Mouse (Mus musculus): ENCODE data around the gene Hist2h2aa2. TPM values are rescaled to one million over a fixed set of nuclear protein-coding genes. Genes with fewer than 3 reads are reported as not detected.
"Not testable (repeated sequence)": the region's sequence is repeated elsewhere in the genome, so short reads cannot be mapped to it uniquely, and the experiment has no call there.

Gene Hist2h2aa2
- total RNA-seq, 1 experiment, result 2,531 TPM

GRCm38 (mm10) chr3:96249034-96249345, 8.9 kb upstream of the Hist2h2aa2 start:
- no peak for DNase-seq (ENCODE audit: low read depth, low spot score)
- H3K9ac ChIP-seq (ENCODE audit: insufficient read depth, low read depth, low read length, poor library complexity, severe bottlenecking), result peak overlapping the region; percentile 13; the same call in 1 of the 2 replicates
- peaks cover 2 to 4% of the 10 kb centered on the region in 2 experiments; a peak in 2 of 4 replicates for H3K4me1 ChIP-seq (ENCODE audit: control insufficient read depth in 2 of 2, insufficient read depth in 2 of 2, low read length in 2 of 2, poor library complexity in 1 of 2)
- in situ Hi-C loops (cut with MboI; ENCODE audit: low sequenced_read_pairs in 2 of 2, unreplicated experiment in 2 of 2), result no loop called here
- TF ChIP-seq ZC3H11A (IDR thresholded peaks at IDR 0.05; ENCODE audit: borderline replicate concordance, low read depth, low read length), result no peak
- TF ChIP-seq HCFC1 (IDR thresholded peaks at IDR 0.05; ENCODE audit: borderline replicate concordance, insufficient read depth, low read length), result no peak
- no peak for TF ChIP-seq MAFK (IDR thresholded peaks at IDR 0.05; ENCODE audit: insufficient read depth, low read depth, low read length)
- TF ChIP-seq CHD2 (IDR thresholded peaks at IDR 0.05; ENCODE audit: low read depth, low read length), result no peak
- TF ChIP-seq ZNF384 (IDR thresholded peaks at IDR 0.05; ENCODE audit: low read depth, low read length), result no peak
- H3K9me3 ChIP-seq (ENCODE audit: control insufficient read depth, insufficient read depth, low read depth, low read length), result no peaks in the 10 kb centered on the region
- H3K4me3 ChIP-seq (ENCODE audit: insufficient read depth in 1 of 2, low read depth in 1 of 2, low read length in 2 of 2, poor library complexity in 1 of 2, severe bottlenecking in 1 of 2), result peak overlapping the region; percentile 29 to 57; a peak in 2 of 4 replicates
- no peak overlapping the region for H3K27ac ChIP-seq (ENCODE audit: insufficient read depth, low read depth, low read length, poor library complexity, severe bottlenecking)
- H3K36me3 ChIP-seq (ENCODE audit: control insufficient read depth, insufficient read depth, low read length, poor library complexity, severe bottlenecking), result no peaks in the 10 kb centered on the region

DNA sequence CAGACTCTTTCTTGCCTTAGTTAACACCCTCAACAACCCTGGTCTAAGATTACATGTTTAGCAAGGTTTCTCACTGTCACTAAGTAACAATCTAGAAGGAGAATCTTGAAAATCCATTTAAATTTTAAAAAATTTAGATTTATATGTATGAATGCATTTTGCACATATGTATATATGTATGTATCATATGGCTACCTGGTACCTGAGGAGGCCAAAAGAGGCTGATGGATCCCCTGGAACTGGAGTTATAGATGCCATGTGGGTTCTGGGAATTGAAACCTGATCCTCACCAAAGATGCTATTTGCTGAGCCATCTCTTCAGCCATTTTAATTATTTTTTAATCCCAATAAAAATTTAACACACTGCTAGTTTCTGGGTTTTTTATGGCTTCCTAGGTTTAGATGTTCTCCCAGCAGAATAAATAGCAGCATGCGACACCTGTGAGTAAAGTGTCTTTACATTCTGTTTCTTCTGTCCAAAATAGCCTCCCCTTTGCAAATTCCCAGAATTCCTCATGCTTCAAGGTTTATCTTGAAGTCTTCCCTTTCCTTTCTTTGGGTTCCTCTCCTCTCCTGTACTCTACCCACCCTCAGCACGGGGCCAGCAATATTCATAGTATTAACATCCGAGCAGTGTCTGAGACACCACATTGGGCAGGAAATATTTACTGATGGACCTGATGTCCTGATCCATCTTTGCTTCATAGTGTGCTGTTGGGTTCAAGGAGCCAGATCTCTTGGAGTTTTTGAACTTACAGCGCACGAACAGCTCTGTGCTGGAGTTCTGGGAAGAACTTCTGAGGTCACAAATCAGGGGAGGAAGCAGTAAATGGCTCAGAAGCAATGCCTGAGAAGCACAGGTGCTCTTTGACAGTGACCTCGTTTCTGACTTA, 8.3 kb upstream of the Hist2h2aa2 start:
- DNase-seq (ENCODE audit: low read depth, low spot score), result no peak
- Histone ChIP-seq H3K36me3 (ENCODE audit: control insufficient read depth, insufficient read depth, low read length, poor library complexity, severe bottlenecking) (no peaks in the 10 kb centered on the region), H3K4me1 (ENCODE audit: control insufficient read depth in 2 of 2, insufficient read depth in 2 of 2, low read length in 2 of 2, poor library complexity in 1 of 2) (peaks cover 3 to 8% of the 10 kb centered on the region in 2 experiments; a peak in 3 of 4 replicates), H3K27ac (ENCODE audit: insufficient read depth, low read depth, low read length, poor library complexity, severe bottlenecking) (no peak overlapping the region; the same call in 1 of the 2 replicates), H3K9me3 (ENCODE audit: control insufficient read depth, insufficient read depth, low read depth, low read length) (no peaks in the 10 kb centered on the region), H3K4me3 (ENCODE audit: insufficient read depth in 1 of 2, low read depth in 1 of 2, low read length in 2 of 2, poor library complexity in 1 of 2, severe bottlenecking in 1 of 2) (peak overlapping the region; percentile 57 to 64), H3K9ac (ENCODE audit: insufficient read depth, low read depth, low read length, poor library complexity, severe bottlenecking) (peak overlapping the region; percentile 13; the same call in 1 of the 2 replicates)
- in situ Hi-C loops (cut with MboI; ENCODE audit: low sequenced_read_pairs in 2 of 2, unreplicated experiment in 2 of 2), result no loop called here
- TF ChIP-seq ZNF384 (IDR thresholded peaks at IDR 0.05; ENCODE audit: low read depth, low read length), result no peak
- no peak for TF ChIP-seq MAFK (IDR thresholded peaks at IDR 0.05; ENCODE audit: insufficient read depth, low read depth, low read length)
- no peak for TF ChIP-seq ZC3H11A (IDR thresholded peaks at IDR 0.05; ENCODE audit: borderline replicate concordance, low read depth, low read length)
- peak; percentile 45; the same call in 1 of the 2 replicates for TF ChIP-seq CHD2 (IDR thresholded peaks at IDR 0.05; ENCODE audit: low read depth, low read length)
- TF ChIP-seq HCFC1 (IDR thresholded peaks at IDR 0.05; ENCODE audit: borderline replicate concordance, insufficient read depth, low read length), result no peak

- Histone ChIP-seq H3K9me3 (ENCODE audit: control insufficient read depth, insufficient read depth, low read depth, low read length) (no peaks in the 10 kb centered on the region), H3K27ac (ENCODE audit: insufficient read depth, low read depth, low read length, poor library complexity, severe bottlenecking) (peak overlapping the region; percentile 86), H3K4me3 (ENCODE audit: insufficient read depth in 1 of 2, low read depth in 1 of 2, low read length in 2 of 2, poor library complexity in 1 of 2, severe bottlenecking in 1 of 2) (peak overlapping the region; percentile 57 to 64), H3K9ac (ENCODE audit: insufficient read depth, low read depth, low read length, poor library complexity, severe bottlenecking) (peak overlapping the region; percentile 72), H3K36me3 (ENCODE audit: control insufficient read depth, insufficient read depth, low read length, poor library complexity, severe bottlenecking) (no peaks in the 10 kb centered on the region), H3K4me1 (ENCODE audit: control insufficient read depth in 2 of 2, insufficient read depth in 2 of 2, low read length in 2 of 2, poor library complexity in 1 of 2) (peaks cover 3 to 8% of the 10 kb centered on the region in 2 experiments; a peak in 3 of 4 replicates)
- in situ Hi-C loops (cut with MboI; ENCODE audit: low sequenced_read_pairs in 2 of 2, unreplicated experiment in 2 of 2), result no loop called here
- DNase-seq (ENCODE audit: low read depth, low spot score), result no peak
- TF ChIP-seq MAFK (IDR thresholded peaks at IDR 0.05; ENCODE audit: insufficient read depth, low read depth, low read length), result no peak
- no peak for TF ChIP-seq ZC3H11A (IDR thresholded peaks at IDR 0.05; ENCODE audit: borderline replicate concordance, low read depth, low read length)
- TF ChIP-seq CHD2 (IDR thresholded peaks at IDR 0.05; ENCODE audit: low read depth, low read length), result no peak
- no peak for TF ChIP-seq ZNF384 (IDR thresholded peaks at IDR 0.05; ENCODE audit: low read depth, low read length)
- TF ChIP-seq HCFC1 (IDR thresholded peaks at IDR 0.05; ENCODE audit: borderline replicate concordance, insufficient read depth, low read length), result no peak
Measured at GRCm38 (mm10) chr3:96247356-96248140, 7.5 kb upstream of the Hist2h2aa2 start.

GRCm38 (mm10) chr3:96246427-96246856, 6.4 kb upstream of the Hist2h2aa2 start, which contains the start of gene Hist2h3c1:
Hist2h3c1 (plus strand) TSS chr3:96246685.
- Histone ChIP-seq H3K4me1 (ENCODE audit: control insufficient read depth in 2 of 2, insufficient read depth in 2 of 2, low read length in 2 of 2, poor library complexity in 1 of 2) (peaks cover 3 to 12% of the 10 kb centered on the region in 2 experiments; a peak in 3 of 4 replicates), H3K4me3 (ENCODE audit: insufficient read depth in 1 of 2, low read depth in 1 of 2, low read length in 2 of 2, poor library complexity in 1 of 2, severe bottlenecking in 1 of 2) (peak within 1 kb of the TSS; percentile 57 to 64), H3K27ac (ENCODE audit: insufficient read depth, low read depth, low read length, poor library complexity, severe bottlenecking) (peak within 1 kb of the TSS; percentile 86), H3K9ac (ENCODE audit: insufficient read depth, low read depth, low read length, poor library complexity, severe bottlenecking) (peak within 1 kb of the TSS; percentile 72)
- in situ Hi-C loops (cut with MboI; ENCODE audit: low sequenced_read_pairs in 2 of 2, unreplicated experiment in 2 of 2); DNase-seq (ENCODE audit: low read depth, low spot score); H3K9me3 ChIP-seq (ENCODE audit: control insufficient read depth, insufficient read depth, low read depth, low read length); H3K36me3 ChIP-seq (ENCODE audit: control insufficient read depth, insufficient read depth, low read length, poor library complexity, severe bottlenecking): not testable (repeated sequence)

GRCm38 (mm10) chr3:96246018-96246417, 5.9 kb upstream of the Hist2h2aa2 start:
- H3K9me3 ChIP-seq (ENCODE audit: control insufficient read depth, insufficient read depth, low read depth, low read length); in situ Hi-C loops (cut with MboI; ENCODE audit: low sequenced_read_pairs in 2 of 2, unreplicated experiment in 2 of 2); H3K9ac ChIP-seq (ENCODE audit: insufficient read depth, low read depth, low read length, poor library complexity, severe bottlenecking); DNase-seq (ENCODE audit: low read depth, low spot score); H3K36me3 ChIP-seq (ENCODE audit: control insufficient read depth, insufficient read depth, low read length, poor library complexity, severe bottlenecking); H3K4me3 ChIP-seq (ENCODE audit: insufficient read depth in 1 of 2, low read depth in 1 of 2, low read length in 2 of 2, poor library complexity in 1 of 2, severe bottlenecking in 1 of 2); H3K27ac ChIP-seq (ENCODE audit: insufficient read depth, low read depth, low read length, poor library complexity, severe bottlenecking): not testable (repeated sequence)
- H3K4me1 ChIP-seq (ENCODE audit: control insufficient read depth in 2 of 2, insufficient read depth in 2 of 2, low read length in 2 of 2, poor library complexity in 1 of 2), result peaks cover 4 to 12% of the 10 kb centered on the region in 2 experiments; a peak in 3 of 4 replicates

Data from ES-E14 (cell line).